Mouse (Mus musculus): Measurements from ENCODE around the gene St3gal5.

The St3gal5 gene

DNA sequence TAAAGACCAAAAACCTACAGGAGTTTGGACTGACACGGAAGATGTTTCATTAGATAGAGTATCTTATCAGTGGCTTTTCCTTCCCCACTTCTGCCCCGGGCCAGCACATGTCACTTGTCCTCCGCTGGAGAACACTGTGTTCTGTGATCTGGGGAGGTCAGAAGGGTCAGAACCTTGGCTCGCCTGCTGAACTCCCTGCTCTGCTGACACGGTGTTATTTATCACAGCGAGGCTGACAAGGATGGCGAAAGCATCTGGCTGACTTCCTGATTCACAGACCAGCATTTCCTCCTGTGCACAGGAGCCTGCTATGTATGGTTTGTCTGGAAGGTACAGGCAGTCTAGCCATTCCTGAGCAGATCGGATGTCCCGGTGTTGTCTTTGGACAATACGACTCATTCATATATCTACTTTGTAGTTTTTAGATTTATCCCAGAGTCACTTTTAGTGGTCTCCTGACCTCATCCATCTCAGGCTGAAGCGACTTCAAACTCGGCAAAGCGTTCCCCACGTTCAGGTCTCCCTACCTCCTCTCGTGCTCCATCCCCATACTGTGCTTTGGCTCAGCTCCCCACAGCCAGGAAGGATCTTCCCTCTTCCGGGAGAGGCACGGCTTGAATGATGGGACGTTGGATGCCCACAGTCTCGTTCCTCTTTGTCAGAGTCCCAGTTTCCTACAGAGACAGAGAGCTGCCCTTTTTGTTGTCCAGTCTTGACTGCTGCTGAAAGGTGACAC, 64.9 kb downstream of the St3gal5 start:
- in situ Hi-C loops (cut with MseI, MboI): loop anchor here in 1 of 2 experiments (10.0 kb wide), 1 partner anchor 228 kb away; no protein-coding TSS in a partner anchor

DNA sequence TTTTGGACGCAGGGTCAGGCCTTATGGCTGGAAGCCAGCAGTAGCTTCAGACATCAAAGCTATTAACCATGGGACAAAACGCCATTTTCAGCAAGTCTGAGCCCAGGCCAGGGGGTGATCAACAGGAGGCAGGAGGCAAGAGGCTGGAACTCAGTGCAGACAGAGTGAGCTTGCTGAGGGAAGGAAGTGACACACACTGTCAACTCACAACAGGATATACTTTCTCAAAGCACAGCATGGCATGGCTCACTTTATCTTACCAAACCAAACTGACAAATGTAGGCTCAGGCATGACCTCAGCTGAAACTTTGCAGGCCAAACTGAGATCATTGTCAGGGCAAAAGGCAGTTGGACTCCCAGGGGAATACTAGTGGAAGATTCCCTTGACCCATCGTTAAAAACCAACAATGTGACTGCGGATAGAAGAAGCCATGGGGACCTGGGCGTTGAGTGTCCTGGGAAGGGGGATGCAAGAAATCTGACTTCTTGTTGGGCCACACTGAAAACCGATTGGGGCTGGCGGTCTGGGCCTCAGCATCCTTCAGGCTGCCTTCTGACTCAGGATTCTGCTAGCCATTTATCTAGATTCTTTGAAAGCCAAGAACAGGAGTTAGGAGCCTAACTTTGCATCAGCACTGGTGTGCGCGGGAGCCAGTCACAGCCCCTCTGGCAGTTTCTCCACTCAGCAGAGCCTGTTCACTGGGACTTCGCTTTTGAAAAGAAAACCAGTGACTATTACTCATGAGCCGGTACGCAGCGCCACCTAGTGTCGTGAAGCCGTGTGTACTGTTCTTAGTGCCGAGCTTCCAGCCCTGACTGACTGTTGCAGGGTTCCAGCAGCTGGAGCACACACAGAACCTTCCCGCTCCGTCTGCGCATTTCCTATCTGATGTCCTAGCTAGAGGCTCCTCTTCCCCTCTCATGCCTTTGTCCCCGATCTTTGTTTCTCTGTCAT, 67.2 kb downstream of the St3gal5 start:
- in situ Hi-C loops (cut with MseI, MboI): loop anchor here in 1 of 2 experiments (10.0 kb wide), 1 partner anchor 230 kb away; no protein-coding TSS in a partner anchor

DNA sequence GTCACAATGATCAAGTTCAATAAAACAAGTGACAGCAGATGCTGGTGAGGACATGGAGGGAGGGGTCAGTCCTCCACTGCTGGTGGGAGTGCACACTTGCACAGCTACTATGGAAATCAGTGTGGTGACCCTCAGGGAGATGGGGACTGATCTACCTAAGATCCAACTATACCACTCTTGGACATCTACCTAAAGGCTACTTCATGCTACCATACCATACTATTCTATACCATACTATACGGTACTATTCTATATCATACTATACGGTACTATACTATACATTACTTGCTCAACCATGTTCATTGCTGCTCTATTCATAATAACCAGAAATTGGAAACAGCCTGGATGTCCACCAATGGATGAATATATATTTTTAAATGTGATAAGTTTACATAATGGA, 68.5 kb downstream of the St3gal5 start:
- in situ Hi-C loops (cut with MseI, MboI): loop anchor here in 1 of 2 experiments (10.0 kb wide), 1 partner anchor 231 kb away; no protein-coding TSS in a partner anchor

DNA sequence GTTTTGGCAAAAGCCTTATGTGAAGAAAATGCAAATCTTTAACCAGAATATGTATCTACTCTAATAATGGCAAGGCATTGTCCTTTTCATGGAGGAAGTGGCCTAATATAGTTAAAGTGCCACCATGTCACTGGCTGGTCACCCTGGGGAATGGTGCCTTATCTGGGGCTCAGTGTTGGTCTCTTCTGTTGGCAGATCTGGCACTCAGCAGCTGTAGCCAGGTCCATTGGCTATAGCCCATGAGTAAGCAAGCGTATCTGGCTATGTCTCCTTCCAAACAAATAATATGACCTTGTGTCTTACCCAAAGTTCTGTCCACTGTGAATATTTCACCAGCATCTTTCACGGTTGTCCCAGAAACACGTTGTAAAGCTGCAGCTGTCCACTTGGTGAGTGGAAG, 74.0 kb downstream of the St3gal5 start:
- in situ Hi-C loops (cut with MseI, MboI): no loop called here

GRCm38 (mm10) chr6:72173350-72173749, 76.0 kb downstream of the St3gal5 start:
- in situ Hi-C loops (cut with MseI, MboI): no loop called here

GRCm38 (mm10) chr6:72175419-72175818, 78.0 kb downstream of the St3gal5 start:
- in situ Hi-C loops (cut with MseI, MboI): no loop called here

GRCm38 (mm10) chr6:72176004-72176403, 78.6 kb downstream of the St3gal5 start:
- in situ Hi-C loops (cut with MseI, MboI): no loop called here

- in situ Hi-C loops (cut with MseI, MboI): no loop called here
Observed at GRCm38 (mm10) chr6:72177417-72177816, 80.0 kb downstream of the St3gal5 start.

GRCm38 (mm10) chr6:72179006-72179405, 81.6 kb downstream of the St3gal5 start:
- in situ Hi-C loops (cut with MseI, MboI): no loop called here

DNA sequence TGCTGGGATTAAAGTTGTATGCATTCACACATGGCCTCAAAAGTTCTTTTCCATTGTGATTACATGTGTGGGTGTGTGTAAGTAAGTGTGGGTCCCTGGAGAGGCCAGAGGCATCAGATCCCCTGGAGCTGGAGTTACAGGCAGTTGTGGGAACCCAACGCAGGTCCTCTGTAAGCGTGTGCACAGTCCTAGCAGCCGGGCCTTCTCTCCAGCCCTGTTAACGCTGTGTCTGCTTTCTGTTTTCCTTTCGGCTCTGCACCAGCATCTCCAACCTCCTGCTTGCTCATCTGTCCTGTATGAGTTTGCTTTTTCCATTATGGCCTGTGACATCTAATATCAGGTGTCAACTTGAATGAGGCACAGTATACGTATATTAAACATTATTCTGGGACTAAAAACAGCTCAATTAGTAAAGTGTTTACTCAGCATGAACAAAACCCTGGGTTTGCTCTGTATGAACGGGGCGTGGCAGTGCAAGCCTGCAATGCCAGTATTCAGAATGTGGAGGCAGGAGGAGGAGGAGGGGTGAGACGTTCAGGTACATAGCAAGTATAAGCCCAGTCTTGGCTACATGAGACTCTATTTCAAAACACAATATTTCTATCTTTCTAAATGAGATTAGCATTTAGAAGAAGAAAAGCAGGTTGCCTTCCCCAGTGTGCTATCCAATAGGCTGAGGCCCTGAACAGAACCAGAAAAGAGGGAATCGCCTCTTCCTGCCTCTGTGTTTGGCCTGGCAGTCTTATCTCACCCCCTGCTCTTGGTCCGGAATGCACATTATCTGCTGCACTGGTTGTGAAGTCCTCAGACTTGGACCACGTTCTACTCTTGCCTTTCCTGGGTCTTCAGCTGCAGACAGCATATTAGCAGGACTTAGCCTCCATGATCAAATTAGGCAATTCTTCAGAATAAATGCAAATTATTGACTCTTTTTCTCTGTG, 82.4 kb downstream of the St3gal5 start:
- in situ Hi-C loops (cut with MseI, MboI): no loop called here

DNA sequence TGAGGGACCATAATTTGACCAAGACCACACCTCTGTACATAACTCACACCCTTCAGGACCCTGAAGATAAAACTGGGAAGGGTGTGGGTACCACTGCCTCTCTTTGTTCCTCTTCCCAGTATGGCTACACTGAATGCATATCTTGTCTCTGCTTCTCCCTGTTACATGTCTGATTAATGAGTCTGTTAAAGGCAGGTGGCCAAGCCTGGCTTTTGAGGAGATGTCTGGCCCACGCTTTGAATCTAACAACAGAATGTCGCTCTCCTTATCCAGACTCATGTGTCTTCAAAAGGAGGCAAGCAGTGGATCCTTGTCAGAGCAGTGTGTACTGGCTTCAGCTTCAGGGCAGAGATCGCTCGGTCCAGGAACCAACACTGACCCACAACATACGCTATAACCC, 87.2 kb downstream of the St3gal5 start:
- in situ Hi-C loops (cut with MseI, MboI): no loop called here

GRCm38 (mm10) chr6:72185893-72186490, 88.6 kb downstream of the St3gal5 start:
- in situ Hi-C loops (cut with MseI, MboI): loop anchor here (5.0 kb wide), 2 partner anchors 51 to 76 kb away; partner anchors contain the start of gene Atoh8 (in 2 of the 2)

DNA sequence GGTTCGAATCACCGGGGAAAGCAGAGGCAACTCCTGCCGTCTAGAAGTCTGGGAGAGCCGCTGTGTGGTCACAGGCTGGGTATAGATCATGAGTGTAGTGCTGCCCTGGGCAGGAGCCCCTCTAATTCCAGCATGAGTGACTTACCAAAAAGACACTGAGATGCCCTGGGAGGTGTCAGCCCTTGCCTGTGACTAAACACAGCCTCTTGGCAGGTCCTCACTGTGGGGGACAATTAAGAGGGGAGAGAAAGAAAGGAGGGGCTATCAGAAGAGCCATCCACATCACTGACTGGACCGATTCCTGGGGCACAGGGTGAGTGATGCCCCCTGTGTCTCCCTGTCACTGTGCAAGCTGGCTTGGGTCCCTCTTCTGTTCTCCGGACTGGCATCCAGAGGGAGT, 89.4 kb downstream of the St3gal5 start:
- in situ Hi-C loops (cut with MseI, MboI): loop anchor here (5.0 kb wide), 2 partner anchors 50 to 75 kb away; partner anchors contain the start of gene Atoh8 (in 2 of the 2)

DNA sequence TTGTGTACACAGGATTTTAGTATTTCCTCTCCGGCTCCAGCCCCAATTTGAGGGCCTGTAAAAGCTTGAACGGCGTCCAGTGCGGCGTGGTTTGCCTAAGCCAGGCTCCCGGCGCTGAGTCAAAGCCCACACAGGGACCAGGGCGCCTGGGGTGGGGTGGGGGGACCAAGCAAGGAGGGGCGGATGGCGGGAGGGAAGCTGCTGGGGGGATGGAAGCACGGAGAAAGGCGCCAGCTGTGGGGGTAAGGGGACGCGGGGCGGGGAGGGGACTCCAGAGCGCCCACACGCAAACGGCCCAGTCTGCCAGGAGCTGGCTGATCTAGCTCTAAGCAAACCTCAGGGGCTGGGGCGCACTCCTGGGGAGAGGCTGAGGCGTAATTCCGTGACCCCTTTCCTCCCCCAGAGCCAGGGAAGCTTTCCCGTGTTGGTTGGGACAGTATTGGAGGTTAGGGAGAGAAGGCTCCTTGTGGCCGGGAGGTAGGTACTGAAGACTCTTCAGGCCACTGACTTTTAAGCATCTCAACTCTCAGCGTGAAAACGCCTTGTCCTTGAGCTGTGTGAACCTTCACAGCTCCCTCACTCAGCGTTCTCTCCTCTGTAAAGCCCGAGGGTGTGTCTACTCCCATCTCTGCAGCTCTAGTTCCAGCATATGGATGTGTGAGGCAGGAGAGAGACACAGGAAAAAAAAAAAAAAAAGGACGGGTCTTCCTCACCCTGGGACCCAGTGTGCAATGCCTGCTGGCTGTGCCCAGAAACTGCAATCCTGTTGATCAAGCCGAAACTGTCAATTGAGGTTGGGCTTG, 91.9 kb downstream of the St3gal5 start:
- in situ Hi-C loops (cut with MseI, MboI): loop anchor here (5.0 kb wide), 2 partner anchors 48 to 73 kb away; partner anchors contain the start of gene Atoh8 (in 2 of the 2)

DNA sequence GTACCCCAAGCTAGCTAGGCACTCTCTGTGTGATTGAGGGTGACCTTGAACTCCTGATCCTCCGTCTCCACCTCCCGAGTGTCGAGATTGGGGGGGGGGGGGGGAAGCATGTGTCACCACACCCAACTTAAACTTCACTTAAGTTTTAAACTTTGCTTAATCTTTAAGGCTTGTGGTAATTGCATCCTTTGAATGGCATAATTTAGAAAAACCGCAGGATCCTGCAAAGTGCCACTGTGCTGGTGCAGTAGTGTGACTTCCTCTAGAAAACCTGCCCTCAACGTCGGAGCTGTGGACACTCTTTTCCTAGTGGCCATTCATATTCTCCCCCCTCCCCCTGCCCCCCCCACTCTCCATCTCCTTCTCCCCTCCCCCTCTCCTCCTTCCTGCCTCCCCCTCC, 92.7 kb downstream of the St3gal5 start:
- in situ Hi-C loops (cut with MseI, MboI): no loop called here

GRCm38 (mm10) chr6:72190577-72190976, 93.2 kb downstream of the St3gal5 start:
- in situ Hi-C loops (cut with MseI, MboI): no loop called here

DNA sequence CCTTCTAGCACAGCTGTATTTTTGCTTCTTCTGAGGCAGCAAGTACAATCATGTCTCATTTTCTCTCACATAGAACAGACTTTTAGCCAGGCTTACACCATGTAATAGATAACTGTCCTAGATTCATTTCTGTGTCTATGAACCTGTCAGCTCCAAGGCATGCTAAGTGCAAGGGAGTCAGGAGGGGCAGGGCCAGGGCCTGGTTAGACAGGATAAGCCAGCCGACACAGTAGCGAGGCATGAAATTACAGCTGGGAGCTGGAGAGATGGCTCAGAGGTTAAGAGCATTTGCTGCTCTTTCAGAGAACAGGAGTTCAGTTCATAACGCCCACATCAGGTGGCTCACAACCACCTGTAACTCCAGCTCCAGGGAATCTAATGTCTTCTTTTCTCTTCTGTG, 99.3 kb downstream of the St3gal5 start:
- in situ Hi-C loops (cut with MseI, MboI): no loop called here

DNA sequence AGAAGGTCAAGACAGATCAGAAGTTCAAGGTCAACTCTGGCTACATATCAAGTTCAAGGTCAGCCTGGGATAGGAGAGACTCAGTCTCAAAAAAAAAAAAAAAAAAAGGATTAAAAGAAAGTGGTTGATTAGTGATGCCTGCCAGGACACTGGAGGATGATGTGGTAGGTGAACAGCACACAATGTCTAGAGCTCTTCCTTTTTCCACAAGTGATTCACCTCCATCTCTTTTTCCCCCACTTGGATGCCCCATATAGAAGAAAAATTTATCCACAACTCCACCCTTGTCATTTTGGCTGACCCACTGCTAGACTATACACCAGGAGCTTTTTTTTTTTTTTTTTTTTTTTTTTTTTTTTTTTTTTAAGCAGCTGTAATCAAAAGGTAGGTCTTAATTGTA, 100.1 kb downstream of the St3gal5 start:
- in situ Hi-C loops (cut with MseI, MboI): no loop called here

GRCm38 (mm10) chr6:72200595-72201256, 103.3 kb downstream of the St3gal5 start:
- in situ Hi-C loops (cut with MseI, MboI): no loop called here
